Mouse (Mus musculus): ENCODE results near the gene Zfp940.

Zfp940 gene

DNA sequence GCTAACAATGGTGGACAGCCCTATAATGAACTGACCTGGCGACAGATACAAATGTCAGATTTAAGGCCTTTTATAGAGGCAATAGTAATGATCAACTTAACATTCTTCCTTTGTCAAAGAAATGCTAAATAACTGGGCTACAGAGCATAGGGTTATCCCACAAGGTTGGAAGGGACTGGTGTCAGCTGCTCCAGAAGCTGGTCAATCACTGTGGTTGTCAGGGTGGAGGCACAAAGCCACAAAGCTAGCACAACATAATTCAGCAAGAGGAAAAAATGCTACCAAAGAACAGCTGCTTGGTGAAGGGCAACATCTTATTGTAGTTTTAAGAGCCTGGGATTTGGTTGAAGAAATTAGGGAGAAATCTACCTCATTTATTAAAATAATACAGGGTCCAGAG lies 41.2 kb downstream of the Zfp940 start:
- DNase-seq (ENCODE audit: low read depth) = no peak

- no peak for DNase-seq (ENCODE audit: low read depth)
Observed at GRCm38 (mm10) chr7:29807046-29807445, 46.4 kb downstream of the Zfp940 start.

- no peak for DNase-seq (ENCODE audit: low read depth)
Observed at GRCm38 (mm10) chr7:29792906-29793305, 60.6 kb downstream of the Zfp940 start.

- no peak for DNase-seq (ENCODE audit: low read depth)
Observed at GRCm38 (mm10) chr7:29785888-29786287, 67.6 kb downstream of the Zfp940 start.

GRCm38 (mm10) chr7:29785023-29785422 lies 68.4 kb downstream of the Zfp940 start:
- no peak for DNase-seq (ENCODE audit: low read depth)

DNA sequence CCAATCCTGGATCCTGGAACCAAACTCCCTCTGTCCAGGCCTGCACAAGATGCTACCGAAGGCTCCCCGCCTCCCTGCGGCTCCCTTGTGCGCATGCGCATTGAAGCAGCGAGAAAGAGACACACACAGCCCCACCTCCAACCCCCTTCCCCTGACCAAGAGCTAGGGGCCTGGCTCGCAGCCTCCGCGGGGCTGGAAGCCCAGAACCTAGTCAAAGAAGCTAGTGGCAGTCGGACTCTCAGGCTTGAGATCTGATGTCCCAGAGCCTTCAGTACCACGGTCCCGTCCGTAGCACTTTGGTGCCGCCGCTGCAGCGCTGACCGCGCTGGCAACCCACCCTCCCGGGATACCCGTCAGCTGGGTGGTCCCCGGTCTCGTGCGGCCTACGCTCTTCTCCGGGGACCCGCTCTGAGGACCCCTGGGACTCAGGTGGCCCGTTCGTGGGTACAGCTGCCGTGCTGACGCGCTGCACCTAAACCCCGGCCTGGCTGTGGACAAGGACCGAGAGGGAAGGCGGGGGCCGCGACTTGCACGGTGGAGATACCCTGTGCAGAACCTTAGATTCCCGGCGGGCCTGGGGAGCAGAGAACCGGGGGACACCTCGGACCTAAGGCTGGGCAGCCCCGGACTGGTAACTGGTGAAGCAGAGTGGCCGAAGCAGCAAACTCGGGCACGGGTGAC lies 69.5 kb downstream of the Zfp940 start, which contains the start of gene Zfp30:
TSS of gene Zfp30 (plus strand) at position 128 of the 681 bp plus-strand sequence.
- peak; percentile 82 for DNase-seq (ENCODE audit: low read depth)
